Mouse (Mus musculus) T-helper 17 cell (primary cell): ENCODE measurements at regions not wholly inside any gene's neighbourhood (a gene's known extent, or its start where the extent isn't known, plus 50 kb on each side); places are given as distances from the start of the nearest gene placed in this dataset.

Experiments
- in situ Hi-C, 2 experiments: fragments of 300-600 bp; cut with MboI, MseI; formaldehyde crosslinking; loops; 1 replicate in 1 of 2; 2 replicates in 1 of 2; pipeline ENCODE4 v1.15.1; 2025; ENCODE audit warnings: high pct_unique_total_duplicates in 2 of 2

- in situ Hi-C loops = no loop called here
Observed at GRCm38 (mm10) chr11:63287766-63288165, 159.0 kb downstream of the Pmp22 start.

- in situ Hi-C loops = no loop called here
Observed at GRCm38 (mm10) chr11:63290618-63291017, 161.8 kb downstream of the Pmp22 start.

GRCm38 (mm10) chr11:63293485-63293884 is 164.7 kb downstream of the Pmp22 start:
- in situ Hi-C loops = no loop called here

- in situ Hi-C loops = no loop called here
Observed at GRCm38 (mm10) chr11:63294476-63294875, 165.7 kb downstream of the Pmp22 start.

- in situ Hi-C loops = loop anchor here in 1 of 2 experiments (5.0 kb wide), 1 partner anchor 1946 kb away; no protein-coding TSS in a partner anchor
Observed at GRCm38 (mm10) chr11:63296476-63296875, 167.7 kb downstream of the Pmp22 start.

GRCm38 (mm10) chr11:63299712-63300581 is 171.2 kb downstream of the Pmp22 start:
- in situ Hi-C loops = loop anchor here in 1 of 2 experiments (5.0 kb wide), 1 partner anchor 1942 kb away; no protein-coding TSS in a partner anchor

GRCm38 (mm10) chr11:63325166-63325565 is 196.4 kb downstream of the Pmp22 start:
- in situ Hi-C loops = no loop called here

- in situ Hi-C loops = no loop called here
Observed at GRCm38 (mm10) chr11:63326864-63327263, 198.1 kb downstream of the Pmp22 start.

GRCm38 (mm10) chr11:63337503-63337902 is 208.7 kb downstream of the Pmp22 start:
- in situ Hi-C loops = no loop called here

- in situ Hi-C loops = no loop called here
Observed at GRCm38 (mm10) chr11:63338277-63338676, 209.5 kb downstream of the Pmp22 start.

GRCm38 (mm10) chr11:63345653-63346052 is 216.9 kb downstream of the Pmp22 start:
- in situ Hi-C loops = no loop called here

GRCm38 (mm10) chr11:63350123-63350696 is 221.4 kb downstream of the Pmp22 start:
- in situ Hi-C loops = no loop called here

- in situ Hi-C loops = no loop called here
Observed at GRCm38 (mm10) chr11:63351999-63352398, 223.2 kb downstream of the Pmp22 start.

GRCm38 (mm10) chr11:63352990-63353389 is 224.2 kb downstream of the Pmp22 start:
- in situ Hi-C loops = no loop called here

GRCm38 (mm10) chr11:63353671-63354070 is 224.9 kb downstream of the Pmp22 start:
- in situ Hi-C loops = no loop called here

- in situ Hi-C loops = no loop called here
Observed at GRCm38 (mm10) chr11:63357772-63358344, 229.1 kb downstream of the Pmp22 start.

- in situ Hi-C loops = no loop called here
Observed at GRCm38 (mm10) chr11:63367756-63368265, 239.0 kb downstream of the Pmp22 start.

- in situ Hi-C loops = no loop called here
Observed at GRCm38 (mm10) chr11:63369475-63369874, 240.7 kb downstream of the Pmp22 start.

- in situ Hi-C loops = no loop called here
Observed at GRCm38 (mm10) chr11:63376311-63376710, 247.5 kb downstream of the Pmp22 start.

- in situ Hi-C loops = no loop called here
Observed at GRCm38 (mm10) chr11:63376991-63377390, 248.2 kb downstream of the Pmp22 start.

GRCm38 (mm10) chr11:63388247-63388646 is 259.5 kb downstream of the Pmp22 start:
- in situ Hi-C loops = no loop called here

GRCm38 (mm10) chr11:63391478-63391877 is 262.7 kb downstream of the Pmp22 start:
- in situ Hi-C loops = loop anchor here in 1 of 2 experiments (10.0 kb wide), 1 partner anchor 1333 kb away; no protein-coding TSS in a partner anchor
